22 mouse cellular contexts compared by ENCODE assay signal in genomic region chr10:118680896-118681295, GRCm38 (mm10).
"Had no signal": no experiment of that assay in that cellular context is flagged by ENCODE, and none has a peak within 500 bp of the region (broad histone marks: within the 10 kb centered on the region; RNA-seq: fewer than 3 reads in every experiment).

No protein-coding gene starts in this region.

- ATAC-seq: intestine, postnatal 0 days; liver, embryonic 12.5 days; midbrain, embryonic 16.5 days had no signal

- H3K4me3 ChIP-seq: layer of hippocampus, adult 2 months; limb, embryonic 13.5 days; liver, embryonic 12.5 days; liver, embryonic 15.5 days; lung, embryonic 15.5 days; midbrain, embryonic 12.5 days; myocyte; stomach, embryonic 15.5 days had no signal

- H3K4me2 ChIP-seq: limb, embryonic 13.5 days; liver, embryonic 12.5 days; liver, embryonic 15.5 days; lung, embryonic 15.5 days; midbrain, embryonic 12.5 days; stomach, embryonic 15.5 days had no signal

- H3K36me3 ChIP-seq: limb, embryonic 13.5 days; liver, embryonic 12.5 days; liver, embryonic 15.5 days; lung, embryonic 15.5 days; midbrain, embryonic 12.5 days; stomach, embryonic 15.5 days had no signal

- H3K9me3 ChIP-seq: limb, embryonic 13.5 days; liver, embryonic 12.5 days; liver, embryonic 15.5 days; lung, embryonic 15.5 days; midbrain, embryonic 12.5 days; stomach, embryonic 15.5 days had no signal

- H3K4me1 ChIP-seq: liver, embryonic 12.5 days; liver, embryonic 15.5 days; lung, embryonic 15.5 days; stomach, embryonic 15.5 days had no signal

- DNase-seq: kidney, adult 2 months; kidney, postnatal 25 days; layer of hippocampus, adult 9-11 months; liver; lung, adult 18-20 months; lung, postnatal 10 days; lung, postnatal 36 days; right cerebral cortex, adult 18-20 months; right cerebral cortex, postnatal 14 days; right cerebral cortex, postnatal 4 days; thymus, postnatal 25 days had no signal

- H3K27ac ChIP-seq: kidney, postnatal 0 days; layer of hippocampus, adult 2 months; limb, embryonic 13.5 days; liver, embryonic 12.5 days; liver, embryonic 15.5 days; lung, embryonic 15.5 days; midbrain, embryonic 12.5 days; stomach, embryonic 15.5 days had no signal

- H3K9ac ChIP-seq: limb, embryonic 13.5 days; liver, embryonic 12.5 days; liver, embryonic 15.5 days; lung, embryonic 15.5 days; midbrain, embryonic 12.5 days; stomach, embryonic 15.5 days had no signal

- H3K27me3 ChIP-seq: limb, embryonic 13.5 days; liver, embryonic 12.5 days; liver, embryonic 15.5 days; lung, embryonic 15.5 days; midbrain, embryonic 12.5 days; stomach, embryonic 15.5 days had no signal
